Mouse (Mus musculus) kidney, adult 10 weeks (tissue): ENCODE results near the gene Pex12. TPM values are rescaled to one million over a fixed set of nuclear protein-coding genes. Genes with fewer than 3 reads are reported as not detected.

Experiments used
- polyA plus RNA-seq: library from polyadenylated mRNA; stranded (reverse); fragments of 350-450 nt; fragmentation: Illumina TruSeq; extraction: RNeasy Lipid Tissue Mini Kit (QIAGEN cat#74804); gene quantifications from one replicate; pipeline ENCODE4 v1.2.3, GENCODE M21; 2014; ENCODE audit warnings: low read depth, low replicate concordance

Pex12 gene
- polyA plus RNA-seq, result 32.7 TPM

GRCm38 (mm10) chr11:83302526-83303251, at the start of gene Pex12:
Gene Pex12 (minus strand): TSS chr11:83302586.

GRCm38 (mm10) chr11:83298225-83299195, 3.9 kb downstream of the Pex12 start, which contains the start of gene Ap2b1:
Gene Ap2b1 (plus strand): TSS chr11:83299024.

DNA sequence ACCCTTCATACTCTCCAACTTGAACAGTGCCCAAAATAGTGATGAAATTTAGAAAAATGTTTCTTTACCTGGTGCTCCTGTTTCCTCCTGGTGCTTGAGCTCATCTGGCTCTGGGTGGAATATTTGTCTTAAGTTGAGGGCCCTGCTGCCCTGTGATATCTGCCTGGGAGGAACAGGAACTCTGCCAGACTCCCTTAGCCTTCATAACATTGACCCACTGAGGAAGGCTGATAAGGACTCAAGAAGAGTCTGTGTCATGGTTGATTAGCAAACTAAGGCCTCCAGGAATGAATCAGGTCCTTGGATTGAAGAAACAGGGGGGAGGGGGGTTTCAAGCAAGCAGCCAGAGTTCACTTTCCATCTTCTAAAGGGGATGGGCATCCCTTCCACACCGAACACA, 15.8 kb downstream of the Pex12 start, which contains the start of gene Slfn14:
Gene Slfn14 (minus strand): TSS at position 161 of the 400 bp plus-strand sequence.

Other genes with a start within 250 kb of the Pex12 start
- gene Slfn2, start 237.5 kb downstream of the Pex12 start, polyA plus RNA-seq, result 9.9 TPM
- not detected for gene Slfn1, start 185.7 kb downstream of the Pex12 start, polyA plus RNA-seq
- gene Slfn4, start 127.4 kb downstream of the Pex12 start, polyA plus RNA-seq, result not detected
- 7.4 TPM for gene Slfn3, start 111.3 kb downstream of the Pex12 start, polyA plus RNA-seq
- not detected for gene Slfn14, start 15.9 kb downstream of the Pex12 start, polyA plus RNA-seq
- gene Ap2b1, start 3.6 kb downstream of the Pex12 start, polyA plus RNA-seq, result 39.0 TPM
- gene Rasl10b, start 106.6 kb upstream of the Pex12 start, polyA plus RNA-seq, result not detected
- not detected for gene Gas2l2, start 126.9 kb upstream of the Pex12 start, polyA plus RNA-seq
- not detected for gene 1700020L24Rik, start 135.1 kb upstream of the Pex12 start, polyA plus RNA-seq
- 0.44 TPM for gene Mmp28, start 160.5 kb upstream of the Pex12 start, polyA plus RNA-seq
- 161 TPM for gene Taf15, start 170.5 kb upstream of the Pex12 start, polyA plus RNA-seq
- gene Heatr9, start 219.6 kb upstream of the Pex12 start, polyA plus RNA-seq, result not detected
- 1.5 TPM for gene Ccl5, start 227.9 kb upstream of the Pex12 start, polyA plus RNA-seq